Mouse (Mus musculus) CH12.LX (cell line): ENCODE data around the gene C1ql4. TPM values are rescaled to one million over a fixed set of nuclear protein-coding genes. Genes with fewer than 3 reads are reported as not detected.

Experiments used
- DNase-seq: peaks from one replicate; pipeline ENCODE4 v3.0.0-alpha.2; 2013; ENCODE audit errors: extremely low read depth
- H3K27ac ChIP-seq: 2 replicates; pipeline ENCODE4 v1.5.1; 2012; ENCODE audit warnings: low read depth, mild to moderate bottlenecking, control low read depth, moderate library complexity; ENCODE audit not compliant: insufficient read depth
- H3K27me3 ChIP-seq: replicated peaks from 2 replicates; pipeline ENCODE3; 2012; ENCODE audit warnings: inconsistent platforms
- H3K36me3 ChIP-seq, 2 experiments: replicated peaks in 1 of 2; 2 replicates each; pipeline versions ENCODE3 to v1.6.1; 2012; ENCODE audit warnings: inconsistent platforms in 1 of 2, low read length in 1 of 2, mild to moderate bottlenecking in 1 of 2, mixed read lengths in 1 of 2, moderate library complexity in 1 of 2; ENCODE audit not compliant: control insufficient read depth in 1 of 2, insufficient read depth in 1 of 2
- H3K4me1 ChIP-seq, 2 experiments: 2 replicates each; pipeline ENCODE4 v1.6.1; 2012; ENCODE audit warnings: inconsistent platforms in 1 of 2, moderate library complexity in 1 of 2; ENCODE audit not compliant: insufficient read depth in 2 of 2, control insufficient read depth in 1 of 2
- H3K4me2 ChIP-seq: 2 replicates; pipeline ENCODE4 v1.6.1; 2012; ENCODE audit warnings: low read depth, mild to moderate bottlenecking, control low read depth; ENCODE audit not compliant: poor library complexity, insufficient read depth, severe bottlenecking
- H3K4me3 ChIP-seq, 3 experiments: fragments of 150-350 bp in 1 of 3; sonication (generic) in 1 of 3; replicated peaks in 1 of 3; 2 replicates each; pipeline versions ENCODE3 to v1.5.1; 2011 to 2012; ENCODE audit warnings: low read depth in 2 of 3, low read length in 2 of 3, mild to moderate bottlenecking in 2 of 3, moderate library complexity in 2 of 3, control low read depth in 1 of 3, improper control_type of control experiment in 1 of 3, inconsistent platforms in 1 of 3, mixed read lengths in 1 of 3; ENCODE audit not compliant: poor library complexity in 1 of 3
- H3K79me2 ChIP-seq: replicated peaks from 2 replicates; pipeline ENCODE4 v1.6.1; 2012; ENCODE audit warnings: mild to moderate bottlenecking, moderate library complexity; ENCODE audit not compliant: control insufficient read depth, poor library complexity, insufficient read depth, severe bottlenecking; ENCODE audit errors: extremely low read depth
- H3K9ac ChIP-seq: 2 replicates; pipeline ENCODE4 v1.6.1; 2012; ENCODE audit warnings: low read depth, mild to moderate bottlenecking, control low read depth, moderate library complexity; ENCODE audit not compliant: insufficient read depth
- H3K9me3 ChIP-seq: replicated peaks from 2 replicates; pipeline ENCODE3; 2012; ENCODE audit warnings: low read length, inconsistent platforms, mixed read lengths
- ETS1 ChIP-seq: conservative IDR thresholded peaks from 2 replicates; pipeline ENCODE4 v1.6.1; 2012; ENCODE audit warnings: low read depth, mild to moderate bottlenecking, inconsistent platforms, low read length, improper control_type of control experiment, moderate library complexity
- GABPA ChIP-seq: IDR thresholded peaks from 2 replicates; pipeline ENCODE4 v1.6.1; 2012; ENCODE audit warnings: low read depth, low read length, improper control_type of control experiment, inconsistent platforms; ENCODE audit not compliant: insufficient replicate concordance
- HCFC1 ChIP-seq: IDR thresholded peaks from 2 replicates; pipeline ENCODE4 v1.6.1; 2012; ENCODE audit warnings: low read depth, mild to moderate bottlenecking, inconsistent platforms, low read length, improper control_type of control experiment
- MAFK ChIP-seq: IDR thresholded peaks from 2 replicates; pipeline ENCODE4 v1.6.1; 2011; ENCODE audit warnings: low read length, improper control_type of control experiment; ENCODE audit not compliant: insufficient replicate concordance
- NELFE ChIP-seq: IDR thresholded peaks from 2 replicates; pipeline ENCODE4 v1.6.1; 2011; ENCODE audit warnings: low read depth, low read length, improper control_type of control experiment
- NRF1 ChIP-seq: IDR thresholded peaks from 2 replicates; pipeline ENCODE4 v1.6.1; 2014; ENCODE audit warnings: low read depth, mild to moderate bottlenecking, inconsistent platforms, low read length, improper control_type of control experiment, moderate library complexity
- PAX5 ChIP-seq: IDR thresholded peaks from 2 replicates; pipeline ENCODE4 v1.6.1; 2012; ENCODE audit warnings: low read length, inconsistent platforms, mixed read lengths
- POLR2AphosphoS2 ChIP-seq: IDR thresholded peaks from 2 replicates; pipeline ENCODE4 v1.6.1; 2011; ENCODE audit warnings: low read depth, low read length, improper control_type of control experiment
- RAD21 ChIP-seq: IDR thresholded peaks from 2 replicates; pipeline ENCODE4 v1.6.1; 2011; ENCODE audit warnings: low read depth, mild to moderate bottlenecking, low read length, improper control_type of control experiment, moderate library complexity
- SMC3 ChIP-seq: IDR thresholded peaks from 2 replicates; pipeline ENCODE4 v1.6.1; 2011; ENCODE audit warnings: low read depth, low read length, improper control_type of control experiment
- TBP ChIP-seq: conservative IDR thresholded peaks from 2 replicates; pipeline ENCODE4 v1.6.1; 2011; ENCODE audit warnings: low read depth, low read length, improper control_type of control experiment
- TCF12 ChIP-seq: IDR thresholded peaks from 2 replicates; pipeline ENCODE4 v1.6.1; 2014; ENCODE audit warnings: low read depth, mild to moderate bottlenecking, inconsistent platforms, low read length, improper control_type of control experiment
- ZKSCAN1 ChIP-seq: IDR thresholded peaks from 2 replicates; pipeline ENCODE4 v1.6.1; 2012; ENCODE audit warnings: low read depth, inconsistent platforms, low read length, improper control_type of control experiment, borderline replicate concordance
- ZNF384 ChIP-seq: IDR thresholded peaks from 2 replicates; pipeline ENCODE4 v1.6.1; 2012; ENCODE audit warnings: low read depth, low read length, improper control_type of control experiment, inconsistent platforms
- dilution Hi-C: fragments of 300-500 bp; cut with MboI; formaldehyde crosslinking; loops from 2 replicates; pipeline ENCODE4 v1.14.3; 2020; ENCODE audit warnings: low sequenced_read_pairs; ENCODE audit not compliant: extremely low pct_unique_long_range_greater_than_20kb, extremely low pct_ligation_motif_present
- in situ Hi-C: fragments of 300-500 bp; cut with MboI; formaldehyde crosslinking; loops from 3 replicates; pipeline ENCODE4 v1.14.3; 2019; ENCODE audit warnings: low sequenced_read_pairs, low pct_ligation_motif_present, low pct_unique_long_range_greater_than_20kb, mixed read lengths
- polyA plus RNA-seq: library from polyadenylated mRNA; unstranded; fragments of >175 nt; gene quantifications from 2 replicates; pipeline ENCODE4 v1.2.1, GENCODE M21; 2012; ENCODE audit warnings: low read depth; ENCODE audit not compliant: insufficient read length
- total RNA-seq, 2 experiments: library from RNA; depleted of rRNA; stranded (reverse); fragments of 300-350 nt in 1 of 2; fragments of >200 nt in 1 of 2; gene quantifications; 2 replicates each; pipeline ENCODE4 v1.2.3; 2012 to 2014

C1ql4 gene
- total RNA-seq (2012; rRNA removed) (0.08 TPM in 1 of 2 replicates, not detected in the other), total RNA-seq (2014; rRNA removed) (not detected in 2 replicates), polyA plus RNA-seq (not detected in 2 replicates)

DNA sequence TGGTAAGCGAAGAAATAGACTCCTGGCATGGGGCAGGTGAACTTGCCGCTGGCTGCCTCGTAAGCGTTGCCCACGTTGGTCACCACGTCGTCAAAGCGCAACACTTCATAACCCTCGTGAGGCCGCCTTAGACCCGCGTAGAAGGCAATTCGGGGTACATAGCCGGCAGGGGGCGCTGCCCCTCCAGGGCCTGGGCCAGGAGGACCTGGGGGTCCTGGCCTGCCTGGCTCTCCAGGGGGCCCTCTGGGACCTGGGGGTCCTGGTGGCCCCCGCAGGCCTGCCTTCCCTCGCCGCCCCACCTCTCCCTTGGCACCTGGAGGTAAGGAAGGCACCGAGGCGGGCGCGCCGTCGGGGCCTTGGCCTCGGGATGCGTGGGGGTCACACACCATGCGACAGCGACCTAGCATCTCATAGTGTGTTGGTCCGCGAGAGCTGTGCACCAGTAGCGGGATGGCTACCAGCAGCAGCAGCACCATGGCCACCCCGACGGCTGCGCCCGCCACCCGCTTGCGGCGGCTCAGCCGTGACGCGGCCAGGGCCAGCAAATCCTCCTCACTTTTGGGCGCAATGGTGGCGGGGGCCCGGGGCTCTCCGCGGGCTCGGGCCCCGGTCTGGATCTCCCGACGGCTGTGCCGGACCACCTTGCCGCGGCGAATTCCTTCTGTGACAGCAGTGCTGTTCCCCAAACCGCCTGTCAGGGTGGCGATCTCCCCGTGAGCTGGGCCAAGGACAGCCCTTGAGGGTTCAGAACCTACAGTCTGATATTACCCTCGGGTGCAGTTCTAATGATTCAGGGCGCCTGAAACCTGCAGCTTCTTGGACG is at the start of gene C1ql4:
TSS of gene C1ql4 (minus strand) at position 565 of the 823 bp plus-strand sequence.
- dilution Hi-C loops (no loop called here), in situ Hi-C loops (no loop called here)
- Histone ChIP-seq H3K4me3 (no peak within 1 kb of the TSS), H3K4me1 (peaks cover 3 to 13% of the 10 kb centered on the region in 2 experiments; a peak in 3 of 4 replicates), H3K79me2 (no peaks in the 10 kb centered on the region), H3K27me3 (no peaks in the 10 kb centered on the region), H3K9me3 (peaks cover 11% of the 10 kb centered on the region), H3K36me3 (peaks cover 9 to 38% of the 10 kb centered on the region in 2 experiments), H3K9ac (no peak within 1 kb of the TSS), H3K27ac (no peak within 1 kb of the TSS), H3K4me2 (no peak within 1 kb of the TSS)
- TF ChIP-seq TBP = no peak
- no peak for TF ChIP-seq NELFE
- no peak for TF ChIP-seq NRF1
- TF ChIP-seq RAD21 = no peak
- no peak for TF ChIP-seq HCFC1
- TF ChIP-seq ZNF384 = no peak
- TF ChIP-seq ETS1 = no peak
- TF ChIP-seq TCF12 = no peak
- no peak for TF ChIP-seq POLR2AphosphoS2
- no peak for TF ChIP-seq GABPA
- TF ChIP-seq PAX5 = no peak
- TF ChIP-seq ZKSCAN1 = no peak
- no peak for TF ChIP-seq MAFK
- DNase-seq = no peak

DNA sequence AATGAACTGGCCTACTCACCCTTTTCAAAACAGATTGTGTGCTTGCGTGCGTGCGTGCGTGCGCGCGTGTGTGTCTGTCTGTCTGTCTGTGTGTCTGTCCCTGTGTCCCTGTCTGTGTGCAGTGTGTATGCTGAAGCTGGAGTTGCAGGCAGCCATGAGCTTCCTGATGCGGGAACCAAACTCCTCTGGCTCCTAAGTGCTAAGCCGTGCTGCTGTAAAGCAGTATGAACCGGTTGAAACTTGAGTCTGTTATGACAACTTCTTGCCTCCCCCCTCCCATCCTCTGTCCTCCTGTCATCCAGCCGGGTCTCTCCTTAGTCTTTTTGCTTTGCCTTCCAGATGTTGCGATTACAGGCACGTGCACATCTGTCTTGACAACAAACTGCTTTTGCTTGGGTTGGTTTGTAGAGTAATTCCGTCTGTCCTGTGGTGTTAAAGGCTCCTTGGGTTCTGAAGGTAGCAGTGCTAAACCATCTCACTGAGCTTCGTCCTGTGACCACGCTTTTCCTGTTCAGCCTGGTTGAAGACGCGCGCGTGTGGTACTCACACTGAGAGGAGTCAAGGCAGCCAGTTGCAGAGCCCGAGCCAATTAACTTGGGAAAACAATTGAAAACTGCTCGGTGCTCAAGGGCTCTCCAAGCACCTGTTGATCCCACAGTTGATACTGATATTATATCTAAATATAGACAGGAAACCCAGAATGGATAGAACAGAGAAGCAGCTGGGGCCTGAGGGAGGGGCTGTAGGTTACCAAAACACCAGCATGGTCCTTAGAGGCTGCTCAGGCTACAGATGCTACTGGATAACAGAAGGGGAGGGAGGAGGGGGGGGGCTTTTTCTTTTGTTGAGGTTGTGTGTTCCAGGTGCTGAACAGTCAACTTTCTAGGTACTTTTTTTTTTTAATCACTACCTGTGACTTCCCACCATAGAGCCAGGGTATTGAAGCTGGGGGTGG is 42.6 kb upstream of the C1ql4 start:
- TF ChIP-seq HCFC1 (no peak), SMC3 (no peak)
- Histone ChIP-seq H3K4me2 (no peak overlapping the region), H3K36me3 (peaks cover 2 to 54% of the 10 kb centered on the region in 2 experiments), H3K4me1 (peaks cover 0 to 38% of the 10 kb centered on the region in 2 experiments; a peak in 2 of 4 replicates), H3K9me3 (no peaks in the 10 kb centered on the region), H3K4me3 (no peak overlapping the region), H3K27ac (no peak overlapping the region), H3K9ac (no peak overlapping the region), H3K27me3 (no peaks in the 10 kb centered on the region), H3K79me2 (peaks cover 30% of the 10 kb centered on the region)
- dilution Hi-C loops = no loop called here
- DNase-seq = no peak
- in situ Hi-C loops = no loop called here
